Mouse (Mus musculus) monocyte, adult 5-6 weeks (primary cell): ENCODE measurements around the gene Cers5. TPM values are rescaled to one million over a fixed set of nuclear protein-coding genes. Genes with fewer than 3 reads are reported as not detected.
"Not testable (repeated sequence)": the region's sequence is repeated elsewhere in the genome, so short reads cannot be mapped to it uniquely, and the experiment has no call there.

Experiments
- ATAC-seq: fragments of 153-309, 156-312 bp; replicated peaks from 2 replicates; pipeline ENCODE4 v1.8.0; 2017; ENCODE audit warnings: mild to moderate bottlenecking; ENCODE audit not compliant: low TSS enrichment, insufficient number of reproducible peaks, severe bottlenecking, poor library complexity, low FRiP score
- total RNA-seq: library from RNA; stranded (forward); fragments of 200-1000, 200-491, 200-594 nt; gene quantifications from 3 replicates; pipeline ENCODE4 v1.2.3, GENCODE M21; 2017

The Cers5 gene
- total RNA-seq, 1 experiment from 2014 or later: 57.5 TPM

DNA sequence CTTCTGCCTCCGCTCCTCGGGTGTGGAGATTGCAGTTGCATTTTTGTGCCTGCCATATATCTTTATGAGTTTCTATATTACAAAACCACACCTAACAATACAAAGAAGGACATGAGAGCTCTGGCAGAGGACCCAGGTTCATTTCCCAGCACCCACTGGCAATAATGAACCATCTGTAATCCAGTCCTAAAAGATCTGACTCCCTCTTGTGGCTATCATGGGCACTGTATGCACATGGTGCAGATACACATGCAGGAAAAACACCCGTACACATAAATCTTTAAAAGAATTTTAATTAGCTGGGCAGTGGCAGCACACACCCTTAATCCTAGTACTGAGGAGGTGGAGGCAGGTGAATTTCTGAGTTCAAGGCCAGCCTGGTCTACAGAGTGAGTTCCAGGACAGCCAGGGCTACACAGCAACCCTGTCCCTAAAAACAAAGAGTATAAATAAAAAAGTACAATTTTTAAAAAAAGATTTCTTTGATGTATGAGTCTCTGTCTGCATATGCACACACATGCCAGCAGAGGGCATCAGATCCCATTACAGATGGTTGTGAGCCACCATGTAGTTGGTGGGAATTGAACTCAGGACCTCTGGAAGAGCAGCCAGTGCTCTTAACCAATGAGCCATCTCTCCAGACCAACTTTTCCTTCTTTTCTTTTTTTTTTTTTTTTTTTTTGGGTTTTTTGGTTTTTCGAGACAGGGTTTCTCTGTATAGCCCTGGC, 43.5 kb downstream of the Cers5 start:
- no peak for ATAC-seq

DNA sequence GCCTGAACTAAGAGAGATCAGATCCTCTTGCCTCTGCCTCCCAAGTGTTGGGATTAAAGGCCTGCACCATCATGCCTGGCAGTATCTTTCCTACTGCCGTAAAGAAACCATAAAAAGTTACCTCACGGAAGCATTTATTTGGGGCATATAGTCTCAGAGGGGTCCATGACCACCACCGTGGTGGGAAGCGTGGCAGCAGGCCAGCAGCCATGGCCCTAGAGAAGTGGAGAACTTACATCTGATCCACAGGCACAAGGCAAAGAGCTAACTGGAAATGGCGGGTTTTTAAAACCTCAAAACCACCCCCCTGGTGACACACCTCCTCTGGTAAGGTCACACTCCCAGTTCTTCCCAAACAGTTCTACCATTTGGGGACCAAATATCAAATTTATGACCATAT, 44.5 kb downstream of the Cers5 start:
- no peak for ATAC-seq

DNA sequence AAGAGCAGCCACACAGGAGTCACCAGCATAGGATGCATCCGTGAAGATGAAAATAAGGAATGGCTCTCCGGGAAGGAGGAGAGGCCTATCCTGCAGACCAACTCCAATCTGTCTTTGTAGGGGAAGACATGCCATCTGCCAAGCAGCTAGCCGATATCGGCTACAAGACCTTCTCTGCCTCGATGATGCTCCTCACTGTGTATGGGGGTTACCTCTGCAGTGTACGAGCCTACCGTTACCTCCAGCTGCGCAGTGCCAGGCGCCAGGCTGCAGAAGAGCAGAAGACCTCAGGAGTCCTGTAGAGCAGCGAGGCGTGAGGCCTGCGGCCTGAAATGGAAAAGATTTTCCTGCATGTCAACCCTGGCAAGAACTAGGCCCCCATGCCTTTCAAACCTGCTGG, 45.2 kb downstream of the Cers5 start:
- no peak for ATAC-seq

DNA sequence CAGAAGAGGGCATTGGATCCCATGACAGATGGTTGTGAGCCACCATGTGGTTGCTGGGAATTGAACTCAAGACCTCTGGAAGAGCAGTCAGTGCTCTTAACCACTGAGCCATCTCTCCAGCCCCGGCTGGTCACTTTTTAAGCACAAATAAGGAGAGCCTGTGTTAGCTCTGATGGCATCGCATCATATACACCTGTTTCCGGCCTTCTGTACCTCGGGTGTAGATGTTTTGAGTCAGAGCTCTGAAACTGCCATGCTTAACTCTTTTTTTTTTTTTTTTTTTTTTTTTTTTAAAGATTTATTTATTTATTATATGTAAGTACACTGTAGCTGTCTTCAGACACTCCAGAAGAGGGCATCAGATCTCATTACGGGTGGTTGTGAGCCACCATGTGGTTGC, 45.6 kb downstream of the Cers5 start:
- not testable (repeated sequence) for ATAC-seq

DNA sequence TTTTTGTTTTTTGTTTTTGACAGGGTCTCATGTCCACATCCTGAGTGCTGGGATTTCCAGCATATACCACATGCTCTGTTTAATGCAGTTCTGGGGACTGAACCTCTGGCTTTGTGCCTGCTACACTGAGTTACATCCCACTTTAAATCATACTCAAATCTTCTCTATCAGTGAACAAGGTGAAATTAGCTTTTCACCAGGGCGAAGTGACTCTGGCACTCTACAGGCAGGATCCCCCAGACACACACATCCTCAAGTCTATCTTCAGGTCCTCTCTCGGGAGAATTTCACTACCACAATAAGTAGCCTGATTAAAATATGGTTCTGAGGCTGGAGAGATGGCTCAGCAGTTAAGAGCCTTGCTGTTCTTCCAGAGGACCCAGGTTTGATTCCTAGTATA, 46.1 kb downstream of the Cers5 start:
- ATAC-seq: no peak

DNA sequence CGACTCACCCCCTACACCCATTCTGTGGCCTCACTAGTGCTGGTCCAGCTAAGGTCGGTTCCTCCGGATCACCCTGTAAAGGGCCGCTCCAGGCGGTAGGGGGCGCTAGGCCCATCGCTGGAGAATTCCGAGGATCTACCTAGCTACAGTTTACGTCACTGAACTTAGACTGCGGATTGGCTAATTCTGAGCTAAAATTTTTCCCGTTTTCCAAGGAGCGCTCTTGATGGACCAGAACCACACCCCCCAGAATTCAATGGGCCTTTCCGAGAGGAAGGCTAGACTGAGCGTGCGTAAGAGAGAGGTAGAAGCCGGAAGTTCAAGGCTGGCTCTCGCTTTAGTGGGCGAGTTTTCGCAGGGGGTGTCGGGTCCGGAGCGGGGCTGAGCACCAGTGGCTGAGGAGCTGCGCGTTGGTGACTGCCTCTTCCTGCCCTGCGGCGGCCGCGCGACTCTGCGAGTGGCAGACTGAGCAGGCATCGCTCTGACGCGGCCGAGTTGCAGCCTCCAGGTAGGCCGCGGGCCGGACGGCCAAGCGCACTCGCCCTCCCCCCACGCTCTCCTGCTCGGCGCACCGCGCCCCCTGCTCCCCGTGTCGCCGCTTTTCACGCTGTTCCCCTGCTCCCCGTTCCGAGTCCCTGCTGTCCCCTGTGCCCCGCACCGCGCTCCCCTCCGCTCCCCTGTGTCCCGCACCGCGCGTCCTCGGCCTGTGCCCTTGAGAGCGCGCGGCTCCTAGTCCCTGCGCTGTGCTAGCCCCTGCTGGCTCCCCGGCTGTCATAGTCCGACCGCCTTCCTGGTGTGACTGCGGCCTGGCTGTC, 47.1 kb downstream of the Cers5 start, which contains the start of gene Cox14:
Gene Cox14 (plus strand): TSS at position 278 of the 815 bp plus-strand sequence.
- ATAC-seq: peak; percentile 81

DNA sequence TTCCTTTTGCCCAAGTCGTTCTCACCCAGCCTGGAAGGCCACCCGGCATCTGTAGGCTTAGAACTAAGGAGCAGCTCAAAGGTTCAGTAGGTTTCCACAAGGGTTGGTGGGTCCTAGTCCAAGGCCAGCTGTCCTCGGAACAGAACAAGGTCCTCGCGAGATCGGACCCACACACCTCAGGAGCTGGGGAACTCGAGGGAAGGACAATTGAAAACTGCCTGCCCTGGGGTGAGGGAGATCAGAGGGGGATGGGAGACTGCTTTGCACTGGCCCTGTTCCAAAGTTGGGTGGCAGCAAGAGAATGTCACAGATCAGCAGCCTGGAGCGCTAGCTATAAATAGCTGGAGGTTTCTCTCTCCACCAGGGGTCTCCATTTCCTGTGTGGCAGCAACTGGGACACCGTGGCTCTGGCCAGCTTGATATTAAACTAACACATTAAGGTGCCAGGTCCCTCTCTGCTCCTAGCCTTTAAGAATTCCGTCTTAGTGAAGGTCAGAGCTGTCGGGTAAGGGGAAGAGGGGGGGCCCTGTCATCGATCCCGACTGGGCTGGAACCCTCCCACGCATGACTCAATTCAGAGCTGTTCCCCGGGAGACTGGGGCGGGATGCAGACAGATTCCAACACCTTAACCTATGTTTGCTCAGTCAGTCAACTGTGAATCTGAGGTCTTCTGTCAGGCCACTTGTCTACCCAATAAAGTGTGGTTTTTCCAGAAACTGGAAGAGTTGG, 48.2 kb downstream of the Cers5 start:
- 0 out of 2 replicates have a peak, but pooled peaks have one; percentile 0 for ATAC-seq

DNA sequence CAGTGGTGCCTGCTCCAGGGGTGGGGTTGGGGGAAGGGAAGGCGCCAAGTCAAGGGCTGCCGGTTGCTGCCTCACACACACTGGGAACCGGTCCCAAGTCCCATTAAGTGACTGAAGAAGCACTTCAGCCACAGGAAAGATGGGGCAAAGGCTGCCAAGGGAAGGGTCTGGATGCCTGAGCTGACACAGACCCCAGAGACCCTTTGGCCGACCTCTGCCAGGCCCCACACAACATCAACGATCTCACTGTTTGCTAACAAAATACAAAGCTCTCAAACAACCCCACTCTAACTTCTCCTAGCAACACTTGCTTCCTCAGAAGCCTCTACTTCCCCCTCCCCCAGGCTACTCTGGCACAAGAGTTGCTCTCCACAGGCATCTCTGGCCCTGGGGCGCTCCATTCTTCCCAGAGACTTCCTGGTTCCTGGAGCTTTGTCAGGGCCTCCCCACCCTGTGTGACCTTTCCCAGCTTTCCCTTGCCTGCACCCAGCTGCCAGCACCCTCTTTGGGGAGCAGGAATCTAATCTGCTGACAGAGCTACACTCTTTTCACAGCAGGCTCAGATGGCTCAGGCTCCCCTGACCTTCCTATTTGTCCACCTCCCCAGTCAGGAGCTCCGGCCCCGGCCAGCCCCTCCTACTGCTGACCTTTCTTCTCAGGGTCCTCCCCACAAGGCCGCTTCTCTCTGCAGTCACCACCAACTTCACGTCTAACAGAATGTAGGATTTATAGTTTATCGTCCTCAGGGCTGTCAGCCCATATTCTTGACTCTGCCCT, 49.0 kb downstream of the Cers5 start:
- peak; percentile 29; the same call in 1 of the 2 replicates for ATAC-seq

DNA sequence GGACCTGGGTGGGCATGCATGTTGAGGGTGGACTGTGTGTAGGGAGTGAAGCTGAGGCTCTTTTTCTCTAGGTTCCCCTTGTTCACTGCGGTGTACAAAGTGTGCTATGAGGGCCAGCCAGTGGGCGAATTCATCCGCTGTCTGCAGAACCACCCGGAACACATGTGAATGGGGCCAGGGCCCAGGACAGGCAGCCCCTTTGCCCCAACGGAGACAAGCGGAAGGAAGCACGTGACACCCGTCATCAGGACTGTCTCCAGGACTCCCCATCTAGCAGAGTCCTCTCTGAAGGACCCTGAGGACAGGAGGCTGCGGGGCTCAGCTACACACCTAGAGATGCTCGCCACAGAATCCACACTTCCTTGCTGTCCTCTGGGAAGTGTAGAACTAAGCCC, 49.6 kb downstream of the Cers5 start:
- ATAC-seq: no peak

DNA sequence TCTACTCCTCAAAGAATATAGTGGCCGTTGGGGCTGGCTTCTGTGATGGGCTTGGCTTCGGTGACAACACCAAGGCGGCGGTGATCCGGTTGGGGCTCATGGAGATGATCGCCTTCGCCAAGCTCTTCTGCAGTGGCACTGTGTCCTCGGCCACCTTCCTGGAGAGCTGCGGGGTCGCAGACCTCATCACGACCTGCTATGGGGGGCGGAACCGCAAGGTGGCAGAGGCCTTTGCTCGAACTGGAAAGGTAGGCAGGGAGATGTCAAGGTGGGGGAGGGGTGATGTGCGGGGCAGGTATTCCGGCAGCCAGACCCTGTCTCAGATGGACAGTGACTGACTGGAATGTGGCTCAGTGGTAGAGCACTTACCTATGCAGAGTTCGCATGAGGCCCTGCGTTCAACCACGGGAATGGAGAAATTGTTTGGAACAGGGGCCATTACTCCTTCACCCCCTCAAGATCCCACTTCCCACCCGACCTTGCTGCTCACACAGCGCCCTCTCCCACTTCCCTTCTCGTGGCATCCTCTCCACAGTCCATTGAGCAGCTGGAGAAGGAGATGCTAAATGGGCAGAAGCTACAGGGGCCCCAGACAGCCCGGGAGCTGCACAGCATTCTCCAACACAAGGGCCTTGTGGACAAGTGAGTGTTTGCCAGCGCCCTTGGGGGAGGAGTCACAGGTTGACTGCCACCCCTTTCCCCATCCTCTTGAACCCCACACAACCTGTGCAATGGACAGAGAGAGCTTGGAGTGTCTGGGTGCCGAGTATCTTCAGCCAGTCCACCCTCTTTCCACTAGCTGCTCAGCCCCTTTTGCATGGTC, 50.6 kb downstream of the Cers5 start:
- no peak for ATAC-seq

DNA sequence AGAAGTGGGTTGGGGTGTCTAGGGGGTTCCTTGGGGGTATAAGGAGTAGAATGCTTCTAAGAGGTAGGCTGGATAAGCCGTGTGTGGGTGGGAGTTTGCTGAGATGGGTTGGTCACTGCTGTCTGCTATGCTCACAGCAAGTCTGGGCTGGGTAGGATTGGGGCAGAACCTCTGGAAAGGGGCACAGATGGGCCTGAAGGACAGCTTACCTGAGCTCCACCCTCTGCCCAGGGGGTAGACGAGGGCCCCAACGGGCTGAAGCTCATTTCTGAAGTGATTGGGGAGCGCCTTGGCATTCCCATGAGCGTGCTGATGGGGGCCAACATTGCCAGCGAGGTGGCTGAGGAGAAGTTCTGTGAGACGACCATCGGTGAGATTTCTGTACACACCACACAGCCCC, 52.8 kb downstream of the Cers5 start:
- ATAC-seq: no peak

DNA sequence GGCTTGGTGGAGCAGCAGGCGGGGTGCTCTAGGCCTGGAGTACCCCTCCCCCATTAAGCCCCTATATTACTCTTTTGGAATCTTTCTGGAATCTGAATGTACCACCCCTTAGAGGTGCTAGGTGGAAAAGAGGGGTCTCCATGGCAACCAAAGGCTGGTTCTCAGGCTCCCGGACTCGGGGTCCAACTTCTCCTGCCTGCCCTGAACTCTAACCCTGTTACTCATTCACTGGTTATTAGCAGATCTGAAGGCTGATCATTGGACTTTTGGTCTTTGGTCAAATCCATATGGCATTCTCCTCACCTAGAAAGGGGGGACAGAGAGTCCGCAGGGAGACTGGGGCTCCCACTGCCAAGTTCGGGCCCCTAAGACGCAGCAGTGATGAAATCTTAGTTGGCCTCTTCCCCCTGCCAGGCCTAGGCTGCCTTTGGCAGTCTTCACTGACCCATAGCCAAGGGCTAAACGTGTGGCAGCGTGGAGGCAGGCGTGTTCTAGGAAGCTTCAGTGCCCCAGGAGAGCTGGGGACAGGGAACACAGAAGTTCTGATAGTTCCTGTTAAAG, 54.1 kb downstream of the Cers5 start:
- ATAC-seq: no peak

DNA sequence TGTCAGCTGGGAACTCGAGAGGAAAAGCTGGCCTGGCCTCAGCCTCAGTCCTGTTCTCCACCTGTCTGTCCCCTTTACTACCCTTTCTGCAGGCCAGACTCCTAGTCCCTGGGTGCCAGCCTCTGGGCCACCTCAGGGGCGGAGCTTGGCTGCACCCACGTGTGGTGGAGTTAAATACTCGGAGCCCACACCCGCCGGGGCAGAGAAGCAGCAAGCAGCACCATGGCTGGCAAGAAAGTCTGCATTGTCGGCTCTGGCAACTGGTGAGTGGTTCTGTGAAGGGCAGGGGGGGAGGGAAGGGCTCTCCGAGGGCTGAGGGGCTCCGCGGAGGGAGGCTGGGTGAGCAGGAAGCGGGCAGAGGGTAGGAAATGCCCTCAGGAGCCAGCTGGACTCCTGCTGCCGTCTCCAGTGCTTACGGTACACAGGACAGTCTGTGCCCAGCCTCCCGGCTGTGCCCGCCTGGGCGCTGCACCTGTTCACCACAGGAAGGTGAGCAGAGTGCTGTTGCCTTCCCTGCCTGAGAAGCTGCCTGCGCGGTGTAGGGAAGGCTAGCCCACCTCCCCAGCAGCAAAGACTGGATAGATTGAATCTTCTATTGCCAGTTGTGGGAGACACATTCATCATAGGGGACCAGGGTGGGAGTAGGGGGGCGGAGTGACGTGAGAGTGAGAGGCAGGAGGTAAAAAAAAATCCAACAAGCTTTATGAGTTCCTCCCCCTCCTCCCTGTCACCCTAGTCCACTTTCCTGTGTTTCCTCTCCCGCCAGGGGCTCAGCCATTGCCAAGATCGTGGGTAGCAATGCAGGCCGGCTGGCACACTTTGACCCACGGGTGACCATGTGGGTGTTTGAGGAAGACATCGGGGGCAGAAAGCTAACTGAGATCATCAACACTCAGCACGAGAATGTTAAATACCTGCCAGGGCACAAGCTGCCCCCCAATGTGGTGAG, 55.0 kb downstream of the Cers5 start, which contains the start of gene Gpd1:
Gene Gpd1 (plus strand): TSS at position 130 of the 949 bp plus-strand sequence.
- no peak for ATAC-seq

DNA sequence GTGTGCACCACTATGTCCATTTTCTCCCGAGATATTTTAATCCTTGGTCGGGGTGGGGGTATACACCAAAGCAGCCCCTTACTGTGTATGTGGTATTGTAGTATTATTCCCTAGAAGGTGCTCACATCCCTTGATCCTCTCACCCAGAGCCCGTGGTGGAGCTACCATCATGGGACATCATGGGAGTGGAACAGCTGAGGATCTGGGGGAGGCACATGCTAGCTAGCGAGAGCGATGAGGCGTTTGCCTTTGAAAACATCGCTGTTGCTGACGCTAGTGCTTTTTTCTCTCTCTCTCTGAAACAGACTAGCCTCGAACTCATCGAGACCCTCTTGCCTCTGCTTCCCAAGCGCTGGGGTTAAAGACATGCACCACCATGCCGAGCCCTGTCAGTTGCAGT, 55.9 kb downstream of the Cers5 start:
- no peak for ATAC-seq

DNA sequence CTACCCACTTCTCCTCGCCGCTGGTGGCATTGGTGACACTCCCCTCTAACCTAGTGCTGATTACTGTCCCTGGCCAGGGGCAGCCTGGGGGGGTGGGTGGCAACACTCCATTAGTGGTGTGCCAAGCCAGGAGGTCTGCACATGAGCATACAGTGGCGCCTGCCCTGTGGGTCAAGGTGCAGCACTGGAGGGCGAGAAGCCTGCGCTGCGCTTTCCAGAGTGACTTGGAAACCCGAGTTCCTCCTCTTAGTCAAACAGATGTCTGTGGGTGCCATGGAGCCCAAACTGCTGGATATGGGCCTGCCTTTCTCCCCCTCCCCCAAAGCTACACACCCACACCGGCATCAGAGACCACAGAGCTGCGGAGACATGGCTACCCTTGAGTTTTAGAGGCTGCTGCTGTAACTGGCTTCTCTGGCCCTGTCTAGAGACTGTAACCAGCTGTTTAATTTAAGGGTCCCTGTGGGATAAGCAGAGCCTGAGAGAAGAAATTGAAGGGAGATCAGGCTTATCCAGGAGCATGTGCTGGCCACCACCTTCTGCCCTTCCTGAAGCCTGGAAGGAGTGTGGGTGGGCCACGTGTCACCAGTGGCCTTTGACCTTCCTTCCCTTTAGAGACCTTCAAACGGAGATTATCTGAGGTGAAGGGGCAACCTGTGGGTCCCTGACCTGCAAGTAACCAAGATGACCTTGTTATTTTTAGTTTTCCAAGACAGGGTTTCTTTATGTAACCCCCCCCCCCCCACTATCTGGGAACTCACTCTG, 56.5 kb downstream of the Cers5 start:
- ATAC-seq: no peak

DNA sequence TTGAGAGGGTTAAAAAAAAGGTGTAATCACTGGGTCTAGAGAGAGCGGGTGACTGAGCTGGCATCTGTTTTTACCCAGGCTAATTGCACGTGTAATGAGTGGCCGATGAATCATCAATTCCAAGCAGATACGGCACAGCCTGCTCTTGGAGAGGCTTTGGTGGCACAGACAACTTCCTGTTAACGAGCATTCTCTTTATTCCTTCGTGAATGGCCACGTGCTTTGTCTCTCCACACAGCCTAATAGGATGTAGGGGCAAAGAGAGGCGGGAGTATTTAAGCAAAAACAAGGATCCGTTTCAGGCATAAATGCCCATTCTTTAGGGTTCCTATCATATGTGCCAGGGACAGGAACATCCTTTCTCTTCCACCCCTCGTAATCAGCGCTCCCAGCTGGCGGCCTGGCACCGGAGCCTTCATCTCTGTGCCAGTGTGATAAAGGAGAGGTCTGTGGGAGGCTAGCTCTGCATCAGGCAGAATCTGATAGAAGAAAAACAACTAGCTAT, 57.3 kb downstream of the Cers5 start:
- ATAC-seq: no peak
